Mouse (Mus musculus) G1E (cell line): ENCODE measurements around the gene Hoxb4.

ENCODE experiments used
- CTCF ChIP-seq: IDR thresholded peaks from 2 replicates; pipeline ENCODE4 v1.5.1; 2012; ENCODE audit warnings: low read depth, low read length, inconsistent platforms, mixed read lengths
- GATA1 ChIP-seq: IDR thresholded peaks from 2 replicates; pipeline ENCODE4 v1.6.1; 2012; ENCODE audit warnings: borderline replicate concordance, low read length, inconsistent platforms, mixed read lengths
- GATA2 ChIP-seq: IDR thresholded peaks from 2 replicates; pipeline ENCODE4 v1.6.1; 2012; ENCODE audit warnings: low read depth, low read length, inconsistent platforms, borderline replicate concordance
- POLR2AphosphoS5 ChIP-seq: IDR thresholded peaks from 2 replicates; pipeline ENCODE4 v1.6.1; 2012; ENCODE audit warnings: low read depth, low read length, inconsistent platforms; ENCODE audit not compliant: insufficient replicate concordance
- TAL1 ChIP-seq: conservative IDR thresholded peaks from 2 replicates; pipeline ENCODE4 v1.6.1; 2012; ENCODE audit warnings: low read depth, low read length, inconsistent platforms, mixed read lengths

- TF ChIP-seq TAL1 = no peak
- no peak for TF ChIP-seq CTCF
- TF ChIP-seq GATA1 = no peak
- no peak for TF ChIP-seq POLR2AphosphoS5
- no peak for TF ChIP-seq GATA2
These were observed 4.7 kb downstream of the Hoxb4 start for GRCm38 (mm10) chr11:96322738-96323137.
